Mouse (Mus musculus): Measurements from ENCODE around the gene Rassf4. TPM values are rescaled to one million over a fixed set of nuclear protein-coding genes. Genes with fewer than 3 reads are reported as not detected.
A peak's percentile ranks its signal among the peaks of the same experiment; 100 is the strongest.

Rassf4 gene
- polyA plus RNA-seq, 1 experiment from 2014 or later, result 5.6 TPM

- Histone ChIP-seq H3K36me3 (no peaks in the 10 kb centered on the region), H3K9me3 (replicated peaks) (no peaks in the 10 kb centered on the region), H3K9ac (no peak overlapping the region), H3K27me3 (no peaks in the 10 kb centered on the region), H3K27ac (no peak overlapping the region), H3K4me3 (replicated peaks) (no peak overlapping the region), H3K4me1 (replicated peaks) (no peaks in the 10 kb centered on the region), H3K4me2 (no peak overlapping the region)
- DNase-seq (no peak), ATAC-seq (ENCODE audit: low read depth) (no peak)
- 66% methylated on average over 4 of the region's 4 CpGs for WGBS (ENCODE audit: insufficient replicate concordance)
These were observed 24.2 kb upstream of the Rassf4 start for GRCm38 (mm10) chr6:116697896-116698425.

- Histone ChIP-seq H3K4me1 (replicated peaks) (no peaks in the 10 kb centered on the region), H3K36me3 (no peaks in the 10 kb centered on the region), H3K27me3 (no peaks in the 10 kb centered on the region), H3K9ac (no peak overlapping the region), H3K4me2 (no peak overlapping the region), H3K4me3 (replicated peaks) (no peak overlapping the region), H3K9me3 (replicated peaks) (no peaks in the 10 kb centered on the region), H3K27ac (no peak overlapping the region)
- 32% methylated on average over 2 of the region's 2 CpGs for WGBS (ENCODE audit: insufficient replicate concordance)
- DNase-seq (no peak), ATAC-seq (ENCODE audit: low read depth) (no peak)
These were observed 23.7 kb upstream of the Rassf4 start for GRCm38 (mm10) chr6:116697413-116697812.

GRCm38 (mm10) chr6:116694346-116694745, 20.6 kb upstream of the Rassf4 start:
- H3K27me3 ChIP-seq, result no peaks in the 10 kb centered on the region
- 59% methylated on average over 3 of the region's 3 CpGs for WGBS (ENCODE audit: insufficient replicate concordance)
- H3K9ac ChIP-seq, result no peak overlapping the region
- no peaks in the 10 kb centered on the region for H3K36me3 ChIP-seq
- no peak for ATAC-seq (ENCODE audit: low read depth)
- H3K9me3 ChIP-seq (replicated peaks), result no peaks in the 10 kb centered on the region
- no peaks in the 10 kb centered on the region for H3K4me1 ChIP-seq (replicated peaks)
- H3K4me2 ChIP-seq, result no peak overlapping the region
- H3K4me3 ChIP-seq (replicated peaks), result no peak overlapping the region
- no peak for DNase-seq
- no peak overlapping the region for H3K27ac ChIP-seq

- H3K4me3 ChIP-seq (replicated peaks), result no peak overlapping the region
- no peaks in the 10 kb centered on the region for H3K36me3 ChIP-seq
- 54% methylated on average over 4 of the region's 4 CpGs for WGBS (ENCODE audit: insufficient replicate concordance)
- H3K4me2 ChIP-seq, result no peak overlapping the region
- H3K4me1 ChIP-seq (replicated peaks), result no peaks in the 10 kb centered on the region
- no peaks in the 10 kb centered on the region for H3K9me3 ChIP-seq (replicated peaks)
- ATAC-seq (ENCODE audit: low read depth), result no peak
- no peaks in the 10 kb centered on the region for H3K27me3 ChIP-seq
- no peak for DNase-seq
- no peak overlapping the region for H3K27ac ChIP-seq
- no peak overlapping the region for H3K9ac ChIP-seq
These were observed 19.9 kb upstream of the Rassf4 start for GRCm38 (mm10) chr6:116693639-116694038.

- Histone ChIP-seq H3K4me1 (replicated peaks) (no peaks in the 10 kb centered on the region), H3K9me3 (replicated peaks) (no peaks in the 10 kb centered on the region), H3K27me3 (no peaks in the 10 kb centered on the region), H3K27ac (no peak overlapping the region), H3K36me3 (no peaks in the 10 kb centered on the region), H3K4me3 (replicated peaks) (no peak overlapping the region), H3K9ac (no peak overlapping the region), H3K4me2 (no peak overlapping the region)
- ATAC-seq (ENCODE audit: low read depth), result no peak
- DNase-seq, result peak; percentile 29
- 9% methylated on average over 6 of the region's 6 CpGs for WGBS (ENCODE audit: insufficient replicate concordance)
These were observed 8.6 kb upstream of the Rassf4 start for GRCm38 (mm10) chr6:116682317-116682716.

GRCm38 (mm10) chr6:116679563-116680288, 6.0 kb upstream of the Rassf4 start:
- Histone ChIP-seq H3K9ac (no peak overlapping the region), H3K27ac (no peak overlapping the region), H3K9me3 (replicated peaks) (no peaks in the 10 kb centered on the region), H3K36me3 (no peaks in the 10 kb centered on the region), H3K4me1 (replicated peaks) (peaks cover 12% of the 10 kb centered on the region), H3K27me3 (no peaks in the 10 kb centered on the region), H3K4me2 (no peak overlapping the region), H3K4me3 (replicated peaks) (no peak overlapping the region)
- WGBS (ENCODE audit: insufficient replicate concordance), result 35% methylated on average over 5 of the region's 5 CpGs
- ATAC-seq (ENCODE audit: low read depth) (peak; percentile 42; the same call in 1 of the 2 replicates), DNase-seq (no peak)

GRCm38 (mm10) chr6:116677321-116677720, 3.6 kb upstream of the Rassf4 start:
- Histone ChIP-seq H3K4me2 (no peak overlapping the region), H3K36me3 (no peaks in the 10 kb centered on the region), H3K4me1 (replicated peaks) (peaks cover 31% of the 10 kb centered on the region), H3K9ac (no peak overlapping the region), H3K27ac (no peak overlapping the region), H3K4me3 (replicated peaks) (no peak overlapping the region), H3K27me3 (peaks cover 3% of the 10 kb centered on the region; the same call in 1 of the 2 replicates), H3K9me3 (replicated peaks) (no peaks in the 10 kb centered on the region)
- DNase-seq (no peak), ATAC-seq (ENCODE audit: low read depth) (no peak)
- WGBS (ENCODE audit: insufficient replicate concordance), result 65% methylated on average over 6 of the region's 6 CpGs

GRCm38 (mm10) chr6:116676355-116676913, 2.7 kb upstream of the Rassf4 start:
- DNase-seq (no peak), ATAC-seq (ENCODE audit: low read depth) (no peak)
- H3K9me3 ChIP-seq (replicated peaks), result no peaks in the 10 kb centered on the region
- peaks cover 10% of the 10 kb centered on the region; the same call in 1 of the 2 replicates for H3K27me3 ChIP-seq
- no peak overlapping the region for H3K27ac ChIP-seq
- H3K4me3 ChIP-seq (replicated peaks), result no peak overlapping the region
- no peaks in the 10 kb centered on the region for H3K36me3 ChIP-seq
- H3K4me2 ChIP-seq, result no peak overlapping the region
- peaks cover 35% of the 10 kb centered on the region for H3K4me1 ChIP-seq (replicated peaks)
- WGBS (ENCODE audit: insufficient replicate concordance), result 49% methylated on average over 10 of the region's 10 CpGs
- H3K9ac ChIP-seq, result no peak overlapping the region

GRCm38 (mm10) chr6:116674283-116674886, 633 bp upstream of the Rassf4 start:
- Histone ChIP-seq H3K27ac (peak overlapping the region; percentile 55), H3K4me3 (replicated peaks) (peak overlapping the region; percentile 57), H3K4me2 (peak overlapping the region; percentile 81), H3K9me3 (replicated peaks) (no peaks in the 10 kb centered on the region), H3K9ac (peak overlapping the region; percentile 36), H3K36me3 (no peaks in the 10 kb centered on the region), H3K27me3 (peaks cover 13% of the 10 kb centered on the region; the same call in 1 of the 2 replicates), H3K4me1 (replicated peaks) (peaks cover 35% of the 10 kb centered on the region)
- ATAC-seq (ENCODE audit: low read depth) (0 out of 2 replicates have a peak, but pooled peaks have one; percentile 40), DNase-seq (no peak)
- 17% methylated on average over 16 of the region's 16 CpGs for WGBS (ENCODE audit: insufficient replicate concordance)

GRCm38 (mm10) chr6:116672349-116672748, 1.4 kb downstream of the Rassf4 start:
- no peaks in the 10 kb centered on the region for H3K9me3 ChIP-seq (replicated peaks)
- H3K4me1 ChIP-seq (replicated peaks), result peaks cover 35% of the 10 kb centered on the region
- no peak for ATAC-seq (ENCODE audit: low read depth)
- H3K36me3 ChIP-seq, result no peaks in the 10 kb centered on the region
- no peak overlapping the region for H3K27ac ChIP-seq
- H3K4me2 ChIP-seq, result no peak overlapping the region; the same call in none of the 2 replicates
- no peak for DNase-seq
- 66% methylated on average over 5 of the region's 5 CpGs for WGBS (ENCODE audit: insufficient replicate concordance)
- no peak overlapping the region for H3K4me3 ChIP-seq (replicated peaks)
- peaks cover 13% of the 10 kb centered on the region; the same call in 1 of the 2 replicates for H3K27me3 ChIP-seq
- H3K9ac ChIP-seq, result no peak overlapping the region

- 78% methylated on average over 4 of the region's 4 CpGs for WGBS (ENCODE audit: insufficient replicate concordance)
- DNase-seq, result no peak
- ATAC-seq (ENCODE audit: low read depth), result no peak
- Histone ChIP-seq H3K4me1 (replicated peaks) (peaks cover 32% of the 10 kb centered on the region), H3K4me2 (no peak overlapping the region), H3K36me3 (no peaks in the 10 kb centered on the region), H3K27ac (no peak overlapping the region), H3K9me3 (replicated peaks) (no peaks in the 10 kb centered on the region), H3K4me3 (replicated peaks) (no peak overlapping the region), H3K9ac (no peak overlapping the region), H3K27me3 (peaks cover 13% of the 10 kb centered on the region; the same call in 1 of the 2 replicates)
These were observed 2.0 kb downstream of the Rassf4 start for GRCm38 (mm10) chr6:116671768-116672167.

All from liver, embryonic 13.5 days (tissue).